Comparison of ENCODE assay signal across 24 mouse cellular contexts in the genomic region with DNA sequence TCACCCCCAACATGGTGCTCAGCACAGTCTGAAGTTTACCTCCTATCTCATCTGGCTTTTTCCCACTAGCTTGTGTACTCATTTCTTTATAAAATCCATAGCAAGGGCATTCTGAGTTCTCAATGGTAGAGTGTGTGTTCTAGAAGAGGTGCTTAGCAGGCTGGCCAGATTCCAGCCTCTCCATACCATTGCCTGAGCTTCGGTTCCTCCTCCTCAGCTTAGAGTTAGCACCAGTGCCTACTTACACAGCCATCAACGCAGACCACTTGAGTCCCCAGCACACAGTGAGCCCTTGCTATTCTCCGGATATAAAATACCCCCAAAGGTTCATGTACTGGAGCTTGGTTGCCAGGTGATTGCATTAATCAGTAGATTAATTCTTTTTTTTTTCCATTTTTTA. TPM values are rescaled to one million over a fixed set of nuclear protein-coding genes. Genes with fewer than 3 reads are reported as not detected.
A peak's percentile ranks its signal among the peaks of the same experiment; 100 is the strongest.
DNase-seq lines count a peak whose midpoint lies in the region; ATAC-seq and TF ChIP-seq lines count a peak whose summit lies in the region.
"Had no signal": no experiment of that assay in that cellular context is flagged by ENCODE, and none has a peak within 500 bp of the region (broad histone marks: within the 10 kb centered on the region; RNA-seq: fewer than 3 reads in every experiment).

No protein-coding gene starts in this region.

- H3K9me3 ChIP-seq in lung, embryonic 14.5 days (ENCODE audit: low read depth, low read length), result no peaks in the 10 kb centered on the region
- no peaks in the 10 kb centered on the region for H3K9me3 ChIP-seq in lung, postnatal 0 days (ENCODE audit: low read length)
- H3K9me3 ChIP-seq: embryonic facial prominence, embryonic 10.5 days; embryonic facial prominence, embryonic 13.5 days; forebrain, embryonic 12.5 days; forebrain, embryonic 15.5 days; hindbrain, embryonic 12.5 days; hindbrain, embryonic 15.5 days had no signal

- H3K9ac ChIP-seq in lung, embryonic 14.5 days, result no peak overlapping the region
- no peak overlapping the region for H3K9ac ChIP-seq in lung, postnatal 0 days (replicated peaks; ENCODE audit: low read depth)
- H3K9ac ChIP-seq: embryonic facial prominence, embryonic 13.5 days; forebrain, embryonic 12.5 days; forebrain, embryonic 15.5 days; hindbrain, embryonic 12.5 days; hindbrain, embryonic 15.5 days had no signal

- H3K4me3 ChIP-seq in lung, embryonic 14.5 days (ENCODE audit: low read depth, low read length), result no peak overlapping the region
- H3K4me3 ChIP-seq in lung, postnatal 0 days (ENCODE audit: low read depth, low read length), result no peak overlapping the region
- no peak overlapping the region for H3K4me3 ChIP-seq in lung, adult 2 months (replicated peaks; ENCODE audit: extremely low read depth, low read depth, low read length)
- H3K4me3 ChIP-seq: embryonic facial prominence, embryonic 10.5 days; embryonic facial prominence, embryonic 13.5 days; erythroblast, embryonic 14.5 days; forebrain, embryonic 12.5 days; forebrain, embryonic 15.5 days; gastrocnemius, adult 2 months; hindbrain, embryonic 12.5 days; hindbrain, embryonic 15.5 days had no signal

- no peak overlapping the region for H3K4me2 ChIP-seq in lung, embryonic 14.5 days
- no peak overlapping the region for H3K4me2 ChIP-seq in lung, postnatal 0 days (replicated peaks; ENCODE audit: low read depth, low read length)
- H3K4me2 ChIP-seq: embryonic facial prominence, embryonic 13.5 days; forebrain, embryonic 12.5 days; forebrain, embryonic 15.5 days; heart, embryonic 11.5 days; hindbrain, embryonic 12.5 days; hindbrain, embryonic 15.5 days had no signal

- 75% methylated on average over 3 of the region's 3 CpGs for WGBS in lung, embryonic 14.5 days
- WGBS in lung, postnatal 0 days, result 52% methylated on average over 3 of the region's 3 CpGs
- 79% methylated on average over 3 of the region's 3 CpGs for WGBS in lung, adult 2 months

- no peak for TF ChIP-seq EP300 in lung, postnatal 0 days (IDR thresholded peaks at IDR 0.05)

- 0 out of 2 replicates have a peak, but pooled peaks cover 3% of the 10 kb centered on the region for H3K4me1 ChIP-seq in lung, embryonic 14.5 days (ENCODE audit: insufficient read depth)
- H3K4me1 ChIP-seq in lung, postnatal 0 days (ENCODE audit: insufficient read depth, low read depth, low read length), result no peaks in the 10 kb centered on the region; the same call in 1 of the 2 replicates
- H3K4me1 ChIP-seq in lung, adult 2 months (ENCODE audit: control insufficient read depth, insufficient read depth, low read length), result peaks cover 2% of the 10 kb centered on the region; the same call in 1 of the 2 replicates

- DNase-seq in lung, embryonic 14.5 days, result peak; percentile 61
- DNase-seq in lung, postnatal 25 days (ENCODE audit: low spot score), result no peak
- DNase-seq in lung, postnatal 0 days (ENCODE audit: low spot score), result peak; percentile 59
- no peak for DNase-seq in lung, adult 2 months
- DNase-seq in lung, postnatal 14 days, result peak; percentile 28
- DNase-seq in kidney, postnatal 36 days, result no peak
- DNase-seq: adrenal gland, adult 8-10 months; adrenal gland, postnatal 25 days; cerebellum, adult 2 months; cerebellum, adult 9-11 months; cerebellum, postnatal 25 days; embryo, embryonic 11 days; gastrocnemius, adult 2 months; gastrocnemius, postnatal 14 days; heart, adult 11 months had no signal

- 0 out of 2 replicates have a peak overlapping the region, but pooled peaks have one; percentile 40 for H3K27ac ChIP-seq in lung, embryonic 14.5 days (ENCODE audit: low read depth)
- no peak overlapping the region for H3K27ac ChIP-seq in lung, postnatal 0 days (ENCODE audit: low read length)
- H3K27ac ChIP-seq: embryonic facial prominence, embryonic 10.5 days; embryonic facial prominence, embryonic 13.5 days; forebrain, embryonic 12.5 days; forebrain, embryonic 15.5 days; gastrocnemius, adult 2 months; hindbrain, embryonic 12.5 days; hindbrain, embryonic 15.5 days had no signal

- H3K27me3 ChIP-seq in lung, embryonic 14.5 days (ENCODE audit: insufficient read depth, low read length), result no peaks in the 10 kb centered on the region
- H3K27me3 ChIP-seq in lung, postnatal 0 days (replicated peaks; ENCODE audit: insufficient read depth, low read length), result no peaks in the 10 kb centered on the region
- H3K27me3 ChIP-seq: embryonic facial prominence, embryonic 13.5 days; forebrain, embryonic 12.5 days; forebrain, embryonic 15.5 days; hindbrain, embryonic 12.5 days; hindbrain, embryonic 15.5 days had no signal

- no peak for TF ChIP-seq CTCF in lung, embryonic 14.5 days (IDR thresholded peaks at IDR 0.05; ENCODE audit: low read depth)
- no peak for TF ChIP-seq CTCF in lung, postnatal 0 days (IDR thresholded peaks at IDR 0.05)
- TF ChIP-seq CTCF in lung, adult 2 months (IDR thresholded peaks at IDR 0.05; ENCODE audit: insufficient read depth, low read length), result no peak

- TF ChIP-seq POLR2A in lung, adult 2 months (IDR thresholded peaks at IDR 0.05; ENCODE audit: borderline replicate concordance, extremely low read depth, low read depth, low read length), result no peak

- H3K36me3 ChIP-seq in lung, embryonic 14.5 days (ENCODE audit: insufficient read depth), result no peaks in the 10 kb centered on the region
- no peaks in the 10 kb centered on the region for H3K36me3 ChIP-seq in lung, postnatal 0 days (ENCODE audit: insufficient read depth, low read length)
- H3K36me3 ChIP-seq: embryonic facial prominence, embryonic 10.5 days; embryonic facial prominence, embryonic 13.5 days; forebrain, embryonic 12.5 days; forebrain, embryonic 15.5 days; hindbrain, embryonic 12.5 days; hindbrain, embryonic 15.5 days had no signal

- no peak for ATAC-seq in lung, embryonic 14.5 days (ENCODE audit: insufficient read depth)
- ATAC-seq in lung, postnatal 0 days, result peak; percentile 68; the same call in 1 of the 2 replicates
- ATAC-seq: activated CD4-positive, CD25-positive, alpha-beta regulatory T cell, adult 4 months; forebrain, embryonic 15.5 days had no signal

RNA-seq across cellular contexts. Expression of gene Med27, which starts 54.2 kb away (rescaled TPM):
- 48.8 and 53.0 TPM in 2 replicates for polyA plus RNA-seq in lung, embryonic 14.5 days (2014; fragmentation: Nextera tagmentation; extraction: Ambion mirVana)
- polyA plus RNA-seq in lung, postnatal 0 days (2015; fragmentation: Nextera tagmentation; extraction: Ambion mirVana), result 33.2 and 37.1 TPM in 2 replicates
- polyA plus RNA-seq in lung, adult 2 months (2012; rRNA removed), result 38.6 and 38.7 TPM in 2 replicates

Comparison
In these comparisons a context has a peak if more than half of its experiments do, and no peak if none do; other contexts are left out.
1. DNase-seq: peak in lung, embryonic 14.5 days (single experiment), lung, postnatal 0 days (single experiment) and lung, postnatal 14 days (single experiment); none in lung, postnatal 25 days (single experiment), lung, adult 2 months (single experiment) and kidney, postnatal 36 days (0 of 2).